Mouse (Mus musculus): ENCODE measurements at regions not wholly inside any gene's neighbourhood (a gene's known extent, or its start where the extent isn't known, plus 50 kb on each side); places are given as distances from the start of the nearest gene placed in this dataset.
A peak's percentile ranks its signal among the peaks of the same experiment; 100 is the strongest.

GRCm38 (mm10) chr14:54098122-54098775, 155.7 kb downstream of the Dad1 start:
- DNase-seq (ENCODE audit: extremely low spot score), result no peak

DNA sequence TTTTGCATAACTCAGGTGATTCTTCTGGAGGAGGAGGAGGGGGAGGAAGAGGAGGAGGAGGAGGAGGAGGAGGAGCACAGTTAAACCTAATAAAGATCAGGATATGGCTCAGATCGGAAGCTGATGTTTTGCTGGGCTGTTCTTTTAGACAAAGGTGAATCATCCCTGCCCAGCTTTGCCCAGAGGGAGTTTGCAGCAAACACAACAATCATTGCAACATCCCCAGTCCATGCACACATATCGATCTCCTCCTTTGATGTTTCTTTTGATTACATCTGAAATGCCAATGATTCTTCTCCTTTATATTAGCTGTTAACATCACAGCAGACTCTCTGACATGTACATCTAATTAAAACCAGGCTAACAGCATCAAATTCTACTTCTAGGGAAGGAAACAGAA, 156.9 kb downstream of the Dad1 start:
- DNase-seq (ENCODE audit: extremely low spot score), result no peak

DNA sequence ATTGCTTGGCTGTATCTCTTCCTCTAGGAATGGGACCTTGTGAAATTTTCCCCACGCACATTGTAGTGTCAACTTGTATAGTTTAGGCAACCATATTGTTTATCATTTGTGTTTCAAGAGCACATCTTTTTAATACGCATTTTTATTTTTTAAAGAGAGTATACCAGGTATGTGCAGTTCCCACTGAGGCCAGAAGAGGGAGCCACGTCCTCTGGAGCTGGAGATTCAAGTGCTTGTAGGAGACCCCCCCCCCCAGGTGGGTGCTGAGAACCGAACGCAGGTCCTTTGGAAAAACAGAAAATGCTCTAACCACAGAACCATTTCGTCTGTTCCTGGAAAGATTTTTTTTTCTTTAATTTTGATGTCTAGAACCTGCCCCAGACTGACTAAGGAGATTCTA, 161.5 kb downstream of the Dad1 start:
- DNase-seq (ENCODE audit: extremely low spot score), result no peak

- DNase-seq (ENCODE audit: extremely low spot score), result no peak
Measured at GRCm38 (mm10) chr14:54086660-54087059, 167.2 kb downstream of the Dad1 start.

- no peak for DNase-seq (ENCODE audit: extremely low spot score)
Measured at GRCm38 (mm10) chr14:54074659-54075058, 179.2 kb downstream of the Dad1 start.

DNA sequence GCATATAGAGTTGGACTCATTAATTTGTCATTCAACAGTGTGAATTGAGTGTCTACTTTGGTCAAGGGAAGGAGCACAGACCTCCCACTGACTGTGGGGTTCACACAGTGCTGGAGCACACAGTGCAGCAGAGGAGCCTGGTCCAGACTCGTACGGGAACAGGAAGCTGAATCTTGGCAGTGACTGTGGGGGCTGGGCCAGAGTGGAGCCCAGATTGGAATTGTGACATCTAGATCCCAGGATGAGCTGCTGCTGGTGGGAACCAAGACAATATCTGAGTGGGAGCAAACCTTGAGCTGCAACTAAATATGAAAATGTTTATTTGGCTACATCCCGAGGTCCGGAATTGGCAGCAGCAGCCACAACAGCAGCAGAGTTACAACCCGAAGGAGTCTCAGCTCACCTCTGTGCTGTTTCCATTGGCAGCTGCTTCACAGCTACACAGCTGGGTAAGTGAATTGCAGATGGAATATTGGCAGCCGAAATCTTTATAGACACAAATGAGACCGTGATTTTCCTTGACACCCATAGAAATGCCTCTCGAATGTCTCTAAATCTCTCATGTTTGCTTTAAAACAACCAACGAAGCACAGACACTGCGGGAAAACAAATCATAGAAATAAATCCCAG, 181.5 kb downstream of the Dad1 start:
- no peak for DNase-seq (ENCODE audit: extremely low spot score)

DNA sequence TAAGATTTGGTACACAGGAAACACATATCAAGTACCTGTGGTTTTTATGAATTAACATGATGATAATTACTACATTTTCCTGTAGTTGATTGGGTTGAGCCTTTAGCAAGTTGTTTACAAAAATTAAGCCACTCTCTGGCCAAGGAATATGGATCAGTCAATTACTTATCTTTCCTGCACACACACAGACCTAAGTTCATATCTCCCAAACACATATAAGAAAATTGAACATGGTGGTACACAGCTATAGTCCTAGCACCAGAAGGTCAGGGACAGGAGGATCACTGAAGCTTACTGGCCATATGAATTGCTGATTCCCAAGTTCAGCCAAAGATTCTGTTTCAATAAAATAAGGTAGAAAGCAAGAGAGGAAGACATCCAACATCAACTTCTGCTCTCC, 183.7 kb downstream of the Dad1 start:
- DNase-seq (ENCODE audit: extremely low spot score), result no peak

DNA sequence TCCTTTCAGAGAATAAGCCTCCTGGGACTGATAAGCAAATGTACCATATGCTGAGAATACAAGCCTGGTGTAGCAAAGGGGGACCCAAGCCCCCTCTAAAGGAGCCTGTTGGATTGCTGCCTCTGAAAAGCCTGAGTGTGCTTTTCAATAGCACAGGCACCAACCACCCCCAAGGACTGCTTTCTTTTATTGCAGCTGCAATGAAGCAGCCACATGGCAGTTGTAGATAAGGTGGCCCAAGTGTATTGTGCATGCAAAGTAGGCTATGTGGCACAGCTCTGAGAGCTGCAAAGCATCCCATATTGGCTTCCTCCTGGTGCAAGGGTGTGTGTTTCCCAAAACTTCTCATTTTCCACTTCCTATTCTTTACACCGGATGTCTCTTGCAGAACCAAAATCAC, 185.2 kb downstream of the Dad1 start:
- no peak for DNase-seq (ENCODE audit: extremely low spot score)

DNA sequence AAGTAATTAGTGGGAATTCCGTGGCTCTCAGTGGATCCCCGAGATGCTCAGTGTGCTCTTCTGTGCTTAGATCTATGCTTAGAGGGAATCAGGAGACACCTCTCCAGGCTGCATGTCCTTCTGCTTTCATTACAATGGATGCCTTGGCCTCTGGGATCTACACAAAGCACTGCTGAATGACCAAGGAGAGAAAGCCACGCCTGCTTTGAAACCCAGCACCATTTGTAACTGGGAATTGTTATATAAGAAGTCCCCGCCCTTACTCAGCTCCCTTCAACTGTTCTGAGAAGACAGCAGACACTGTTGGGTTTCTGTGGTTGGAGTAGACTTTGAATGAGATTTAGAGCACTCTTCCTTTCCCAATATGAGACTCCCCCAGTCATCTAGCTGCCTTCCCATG, 188.4 kb downstream of the Dad1 start:
- no peak for DNase-seq (ENCODE audit: extremely low spot score)

- peak; percentile 82 for DNase-seq (ENCODE audit: extremely low spot score)
Measured at GRCm38 (mm10) chr14:54064541-54065402, 189.1 kb downstream of the Dad1 start.

GRCm38 (mm10) chr14:54061570-54061969, 192.3 kb downstream of the Dad1 start:
- no peak for DNase-seq (ENCODE audit: extremely low spot score)

- peak; percentile 81 for DNase-seq (ENCODE audit: extremely low spot score)
Measured at GRCm38 (mm10) chr14:54059776-54060175, 194.1 kb downstream of the Dad1 start.

DNA sequence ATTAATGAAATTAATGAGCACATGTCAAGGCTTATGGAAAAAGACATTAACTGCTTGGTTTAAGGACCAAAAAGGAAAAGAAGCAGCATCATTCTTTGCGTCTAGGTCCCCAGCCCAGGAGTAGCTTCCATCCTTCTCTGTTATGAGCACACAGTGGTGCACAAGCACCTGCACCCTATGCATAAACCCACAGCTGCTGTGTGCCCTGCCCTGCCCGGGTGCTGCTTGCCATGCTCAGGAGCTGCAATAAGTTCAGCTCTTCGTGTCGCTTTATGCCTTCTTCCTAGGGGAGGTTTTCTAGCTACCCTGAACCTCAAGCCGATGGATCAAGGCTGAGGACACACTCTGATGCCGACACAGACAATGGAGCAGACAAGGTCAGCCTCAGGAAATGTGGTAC, 194.8 kb downstream of the Dad1 start:
- no peak for DNase-seq (ENCODE audit: extremely low spot score)

GRCm38 (mm10) chr14:54056691-54057090, 197.2 kb downstream of the Dad1 start:
- DNase-seq (ENCODE audit: extremely low spot score), result no peak

GRCm38 (mm10) chr14:54055390-54055789, 198.5 kb downstream of the Dad1 start:
- DNase-seq (ENCODE audit: extremely low spot score), result no peak

DNA sequence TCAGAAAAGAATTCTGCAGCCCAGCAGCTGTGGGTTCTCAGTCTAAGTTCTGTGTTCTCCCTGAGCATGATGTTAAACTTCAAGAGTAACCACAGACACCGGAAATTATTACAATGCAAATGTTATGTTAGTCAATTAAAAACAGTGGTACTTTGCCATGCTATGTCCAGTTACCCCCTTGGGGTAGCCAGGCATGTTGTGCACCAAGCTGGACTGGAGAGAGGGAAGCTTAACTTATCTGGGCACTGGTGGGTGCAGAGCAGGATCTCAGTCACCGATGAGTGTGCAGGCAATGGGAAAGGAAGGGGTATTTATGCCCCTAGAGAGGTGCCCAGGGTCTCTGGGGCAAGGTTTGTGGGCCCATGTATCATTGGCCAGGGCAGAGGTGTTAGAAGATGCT, 211.6 kb downstream of the Dad1 start:
- DNase-seq (ENCODE audit: extremely low spot score), result no peak

DNA sequence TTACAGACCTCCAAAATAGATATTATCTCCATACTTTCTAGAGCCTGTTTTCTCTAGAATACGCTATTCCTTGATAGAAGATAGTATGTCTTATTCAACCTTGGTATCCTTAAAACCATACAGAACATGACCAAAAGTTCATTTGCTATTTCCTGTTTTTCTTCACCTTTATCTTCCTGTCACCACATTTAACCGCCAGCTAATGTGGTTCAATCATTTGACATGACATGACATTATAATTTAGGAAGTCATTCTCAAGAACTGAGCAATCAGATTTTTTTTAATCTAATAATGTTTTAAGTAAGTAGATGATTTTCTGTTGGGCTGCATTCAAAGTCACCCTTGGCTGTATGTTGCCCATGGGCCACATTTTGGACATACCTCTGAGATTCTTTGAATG, 213.3 kb downstream of the Dad1 start:
- no peak for DNase-seq (ENCODE audit: extremely low spot score)

GRCm38 (mm10) chr14:54034516-54034915, 219.4 kb downstream of the Dad1 start:
- no peak for DNase-seq (ENCODE audit: extremely low spot score)

GRCm38 (mm10) chr14:54023552-54023951, 230.4 kb downstream of the Dad1 start:
- DNase-seq (ENCODE audit: extremely low spot score), result no peak

GRCm38 (mm10) chr14:54021443-54021842, 232.5 kb downstream of the Dad1 start:
- DNase-seq (ENCODE audit: extremely low spot score), result no peak

DNA sequence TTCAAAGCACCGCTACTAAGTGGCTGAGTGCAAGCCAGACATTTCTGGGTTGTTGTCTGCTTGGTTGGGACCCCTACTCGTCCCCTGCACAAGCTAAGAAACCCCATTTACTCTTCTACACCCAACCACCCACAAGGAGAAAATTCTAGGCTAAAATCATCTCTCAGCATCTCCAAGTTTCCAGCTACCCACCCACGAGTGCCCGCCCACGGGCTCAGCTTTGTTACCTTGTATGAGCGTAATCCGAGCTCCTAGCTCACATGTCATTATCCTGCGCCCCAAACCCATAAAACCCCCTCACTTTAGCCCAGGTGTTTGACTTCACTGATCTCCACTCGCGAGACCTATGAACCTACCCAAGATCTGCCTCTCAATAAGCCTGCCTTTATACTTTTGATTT, 239.3 kb downstream of the Dad1 start:
- no peak for DNase-seq (ENCODE audit: extremely low spot score)

DNA sequence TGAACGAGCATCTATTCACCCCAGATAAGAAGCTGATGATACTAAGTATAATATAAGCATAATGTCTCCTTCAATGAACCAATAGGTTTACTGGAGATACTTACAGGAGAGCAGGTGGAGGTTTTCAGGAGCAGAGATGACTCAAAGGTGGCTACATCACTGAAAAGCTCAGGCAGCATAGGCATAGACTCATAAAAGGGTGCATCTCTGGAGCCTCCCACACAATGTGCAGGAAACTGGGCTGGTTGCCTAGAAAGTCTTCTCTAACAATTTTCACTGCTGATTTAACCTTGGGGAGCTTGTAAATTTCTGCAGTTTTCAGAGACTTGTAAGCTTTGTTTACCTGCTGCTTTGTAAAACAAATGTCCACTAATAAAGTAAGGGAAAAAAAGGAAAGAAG, 251.8 kb downstream of the Dad1 start:
- no peak for DNase-seq (ENCODE audit: extremely low spot score)

DNA sequence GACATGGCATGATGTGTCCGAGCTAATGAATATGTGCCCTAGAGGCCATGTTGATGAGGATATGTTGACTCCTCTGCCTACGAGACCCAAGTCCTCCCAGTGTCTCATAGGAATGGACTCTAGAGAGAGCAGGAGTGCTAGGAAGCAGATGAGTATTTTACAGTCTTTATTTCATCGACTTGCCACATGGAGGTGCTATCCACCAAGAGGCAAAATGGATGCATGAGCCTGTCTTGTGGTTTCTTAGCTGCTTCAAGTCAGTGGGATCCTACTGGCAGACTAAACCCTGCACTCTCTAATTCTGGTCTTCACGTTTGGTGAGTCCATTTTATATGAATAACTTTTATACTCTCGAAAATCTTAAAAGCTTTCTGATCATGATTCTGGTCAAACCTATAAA, 253.4 kb downstream of the Dad1 start:
- DNase-seq (ENCODE audit: extremely low spot score), result no peak

Data from embryo, embryonic 9.5 days (tissue).